Mouse (Mus musculus) ES-Bruce4 (cell line): ENCODE measurements at regions not wholly inside any gene's neighbourhood (a gene's known extent, or its start where the extent isn't known, plus 50 kb on each side); places are given as distances from the start of the nearest gene placed in this dataset.

Experiments used
- CTCF ChIP-seq: IDR thresholded peaks from one replicate; pipeline ENCODE4 v1.8.1; 2011; ENCODE audit warnings: low read depth, low read length
- EP300 ChIP-seq: IDR thresholded peaks from 2 replicates; pipeline ENCODE4 v1.6.1; 2011; ENCODE audit warnings: low read depth, low read length; ENCODE audit not compliant: insufficient read depth
- POLR2A ChIP-seq: IDR thresholded peaks from one replicate; pipeline ENCODE4 v1.8.1; 2011; ENCODE audit warnings: low read length; ENCODE audit not compliant: insufficient read depth

DNA sequence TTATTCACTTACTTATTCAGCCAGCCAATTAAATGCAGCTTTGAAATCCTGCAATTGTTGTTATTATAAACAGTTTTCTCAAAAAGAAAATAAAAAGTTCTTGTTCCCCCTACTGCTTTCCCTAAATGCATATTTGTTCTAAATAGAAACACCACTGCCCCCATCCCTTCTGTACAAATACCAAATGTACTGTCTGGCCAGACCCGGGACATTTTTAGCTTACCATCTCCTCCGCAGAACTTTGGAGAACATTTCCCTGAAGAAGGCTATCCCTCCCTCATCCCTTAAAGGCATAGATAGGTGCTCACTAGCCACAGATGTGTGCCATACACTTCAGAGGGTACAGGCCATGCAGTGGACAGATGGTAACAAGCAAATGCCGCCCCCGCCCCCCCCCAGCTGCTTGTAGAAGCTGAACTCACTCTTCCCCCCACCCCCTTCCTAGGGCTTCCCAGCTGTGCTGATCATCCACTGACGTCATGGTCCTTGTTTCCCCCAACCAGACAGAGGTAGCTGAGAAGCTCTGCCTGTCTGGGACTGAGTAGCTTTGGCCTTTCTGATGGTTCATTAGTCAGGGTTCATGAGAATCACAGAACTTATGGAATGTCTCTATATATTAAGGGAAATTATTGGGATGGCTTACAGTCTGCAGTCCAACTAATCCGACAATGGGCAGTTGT is 98.9 kb upstream of the Rbpj start:
- no peak for TF ChIP-seq POLR2A
- TF ChIP-seq CTCF: no peak
- TF ChIP-seq EP300: no peak
